Mouse (Mus musculus) hindbrain, postnatal 0 days (tissue): Measurements from ENCODE around the gene Btbd8. TPM values are rescaled to one million over a fixed set of nuclear protein-coding genes. Genes with fewer than 3 reads are reported as not detected.
A peak's percentile ranks its signal among the peaks of the same experiment; 100 is the strongest.

Experiments
- ATAC-seq: fragments of 200-750 bp; cut with Nextera tagmentation; 2 replicates; pipeline ENCODE4 v1.8.0; 2017; ENCODE audit warnings: mild to moderate bottlenecking, moderate TSS enrichment, moderate library complexity
- DNase-seq: peaks from one replicate; pipeline ENCODE4 v3.0.0-alpha.2; 2015; ENCODE audit warnings: low spot score
- H3K27ac ChIP-seq: fragments of 300-500 bp; sonication (generic); 2 replicates; pipeline ENCODE4 v1.5.1; 2014; ENCODE audit warnings: mild to moderate bottlenecking
- H3K27me3 ChIP-seq: fragments of 300-500 bp; sonication (generic); 2 replicates; pipeline ENCODE4 v1.6.1; 2014; ENCODE audit warnings: low read length, mixed read lengths; ENCODE audit not compliant: insufficient read depth
- H3K36me3 ChIP-seq: fragments of 300-500 bp; sonication (generic); 2 replicates; pipeline ENCODE4 v1.6.1; 2014; ENCODE audit warnings: low read length, mixed read lengths; ENCODE audit not compliant: insufficient read depth
- H3K4me1 ChIP-seq: fragments of 300-500 bp; sonication (generic); 2 replicates; pipeline ENCODE4 v1.6.1; 2014; ENCODE audit warnings: antibody characterized with exemption, low read length, mixed read lengths; ENCODE audit not compliant: insufficient read depth
- H3K4me2 ChIP-seq: fragments of 300-500 bp; sonication (generic); 2 replicates; pipeline ENCODE4 v1.6.1; 2014; ENCODE audit warnings: low read depth, mild to moderate bottlenecking, low read length, moderate library complexity, mixed read lengths
- H3K4me3 ChIP-seq: fragments of 300-500 bp; sonication (generic); 2 replicates; pipeline ENCODE4 v1.5.1; 2014; ENCODE audit warnings: low read length
- H3K9ac ChIP-seq: fragments of 300-500 bp; sonication (generic); replicated peaks from 2 replicates; pipeline ENCODE4 v1.6.1; 2014; ENCODE audit warnings: mild to moderate bottlenecking, low read length, moderate library complexity, mixed read lengths
- H3K9me3 ChIP-seq: fragments of 300-500 bp; sonication (generic); 2 replicates; pipeline ENCODE4 v1.6.1; 2016; ENCODE audit warnings: low read length, mixed read lengths
- CTCF ChIP-seq: IDR thresholded peaks from 2 replicates; pipeline ENCODE4 v1.5.1; 2016; ENCODE audit warnings: antibody characterized with exemption, control low read depth, low read depth
- WGBS: fragments of 180-500 bp; shearing (Covaris S2); extraction: QIAGEN DNeasy Blood & Tissue Kit; methylation state at CpG from one replicate; pipeline ENCODE4 v1.1.7; 2014; 5-methylcytosine and 5-hydroxymethylcytosine counted together
- polyA plus RNA-seq: library from polyadenylated mRNA; unstranded; fragments of >200 nt; fragmentation: Nextera tagmentation; extraction: Ambion mirVana; gene quantifications from 2 replicates; pipeline ENCODE4 v1.2.1, GENCODE M21; 2015
- total RNA-seq: library from RNA; depleted of rRNA; stranded (reverse); fragments of >200 nt; gene quantifications from 2 replicates; pipeline ENCODE4 v1.2.3, GENCODE M21; 2014

The Btbd8 gene
- total and polyA plus RNA-seq, 2 experiments from 2014 or later: 23.0 to 26.5 TPM

- Histone ChIP-seq H3K9me3 (no peaks in the 10 kb centered on the region), H3K4me1 (no peaks in the 10 kb centered on the region), H3K27ac (no peak overlapping the region), H3K9ac (no peak overlapping the region), H3K4me2 (no peak overlapping the region), H3K36me3 (peaks cover 10% of the 10 kb centered on the region), H3K4me3 (no peak overlapping the region), H3K27me3 (no peaks in the 10 kb centered on the region)
- 77% methylated on average over 10 of the region's 10 CpGs for WGBS
- no peak for TF ChIP-seq CTCF
- ATAC-seq (no peak), DNase-seq (no peak)
These were observed 33.0 kb downstream of the Btbd8 start for GRCm38 (mm10) chr5:107470600-107471329.

DNA sequence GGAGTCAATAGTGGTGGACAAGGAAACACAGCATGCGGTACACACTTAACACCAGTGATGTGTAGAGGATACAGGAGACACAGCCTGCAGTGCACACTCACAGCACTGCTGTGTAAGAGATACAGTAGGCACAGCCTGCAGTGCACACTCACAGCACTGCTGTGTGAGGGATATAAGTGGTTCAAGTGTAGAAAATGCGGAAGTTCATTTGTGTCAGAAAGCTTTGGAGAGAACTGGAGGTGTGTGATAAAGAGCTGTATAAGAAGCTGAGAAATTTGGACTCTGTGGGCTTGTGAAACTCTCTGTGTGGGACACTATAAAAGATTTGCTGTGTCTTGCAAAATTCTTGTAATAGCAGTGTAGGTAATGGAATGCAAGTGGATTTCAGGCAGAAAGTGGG is 42.4 kb downstream of the Btbd8 start:
- Histone ChIP-seq H3K27ac (no peak overlapping the region), H3K4me1 (no peaks in the 10 kb centered on the region), H3K9ac (no peak overlapping the region), H3K4me3 (no peak overlapping the region), H3K27me3 (no peaks in the 10 kb centered on the region), H3K36me3 (no peaks in the 10 kb centered on the region), H3K4me2 (no peak overlapping the region), H3K9me3 (no peaks in the 10 kb centered on the region)
- no peak for DNase-seq
- no peak for TF ChIP-seq CTCF
- no peak for ATAC-seq
- 88% methylated on average over 2 of the region's 2 CpGs for WGBS

DNA sequence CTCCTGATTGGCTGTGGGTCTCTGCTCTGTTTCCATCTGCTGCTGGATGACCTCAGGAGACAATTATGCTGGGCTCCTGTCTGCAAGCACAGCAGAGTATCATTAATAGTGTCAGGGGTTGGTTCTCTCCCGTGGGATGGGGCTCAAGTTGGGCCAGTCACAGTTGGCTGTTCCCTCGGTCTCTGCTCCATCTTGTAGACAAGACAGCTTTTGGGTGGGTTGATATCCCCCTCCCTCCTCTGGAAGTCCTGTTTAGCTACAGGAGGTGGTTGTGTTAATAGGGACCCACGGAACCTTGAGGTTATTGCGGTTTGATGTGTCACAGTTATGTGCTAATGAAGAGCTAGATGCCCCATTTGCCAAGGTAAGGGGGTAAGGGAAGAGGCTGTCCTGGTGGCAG is 51.2 kb downstream of the Btbd8 start:
- H3K9me3 ChIP-seq: no peaks in the 10 kb centered on the region
- no peak for TF ChIP-seq CTCF
- no peak overlapping the region for H3K4me3 ChIP-seq
- 71% methylated on average over 4 of the region's 4 CpGs for WGBS
- H3K27me3 ChIP-seq: no peaks in the 10 kb centered on the region
- H3K4me2 ChIP-seq: no peak overlapping the region
- no peaks in the 10 kb centered on the region for H3K36me3 ChIP-seq
- no peak overlapping the region for H3K27ac ChIP-seq
- H3K9ac ChIP-seq: no peak overlapping the region
- ATAC-seq (no peak), DNase-seq (no peak)
- H3K4me1 ChIP-seq: no peaks in the 10 kb centered on the region

DNA sequence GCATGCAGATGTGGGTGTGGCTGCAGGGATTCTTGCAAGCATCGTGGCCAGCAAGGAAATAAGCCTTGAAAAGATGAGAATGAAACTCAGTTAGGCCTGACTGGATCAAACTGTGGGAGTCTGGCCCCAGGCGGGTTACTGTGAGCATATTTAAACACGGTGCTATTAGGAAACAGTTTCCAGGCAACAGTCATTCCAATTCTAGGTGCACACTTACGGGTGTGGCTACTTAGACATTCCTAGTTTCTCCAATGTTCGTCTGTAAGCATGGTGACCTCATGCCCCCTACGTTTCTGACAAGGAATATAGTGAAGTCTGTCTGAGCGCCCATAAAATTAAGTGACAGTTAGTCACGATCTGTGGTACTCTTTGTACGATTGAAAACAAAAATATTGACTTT is 53.2 kb downstream of the Btbd8 start:
- no peaks in the 10 kb centered on the region for H3K4me1 ChIP-seq
- no peaks in the 10 kb centered on the region for H3K36me3 ChIP-seq
- DNase-seq (no peak), ATAC-seq (no peak)
- H3K9me3 ChIP-seq: no peaks in the 10 kb centered on the region
- H3K4me2 ChIP-seq: no peak overlapping the region
- no peak overlapping the region for H3K4me3 ChIP-seq
- TF ChIP-seq CTCF: no peak
- H3K9ac ChIP-seq: no peak overlapping the region
- H3K27ac ChIP-seq: no peak overlapping the region
- H3K27me3 ChIP-seq: no peaks in the 10 kb centered on the region
- WGBS: 72% methylated on average over 9 of the region's 9 CpGs

DNA sequence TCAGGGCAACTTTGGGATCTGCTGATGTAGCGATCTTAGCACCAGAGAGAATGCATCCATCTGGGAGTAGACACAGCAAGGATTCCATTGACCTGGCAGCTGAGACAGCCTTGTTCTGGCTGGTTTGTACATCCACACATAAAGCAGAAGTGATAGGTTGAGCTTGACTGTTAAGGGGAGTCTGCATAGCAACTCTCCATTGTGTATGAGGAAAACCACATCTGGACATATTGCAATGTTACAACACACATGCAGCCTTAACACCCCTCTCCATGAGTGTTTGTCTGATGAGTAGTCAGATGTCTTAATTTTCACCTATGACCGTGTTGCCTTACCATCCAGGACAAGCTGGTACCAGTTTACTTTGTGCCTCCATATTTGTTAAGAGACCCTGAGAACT is 54.7 kb downstream of the Btbd8 start:
- Histone ChIP-seq H3K9me3 (no peaks in the 10 kb centered on the region), H3K27ac (no peak overlapping the region)
- WGBS: 96% methylated on average over 2 of the region's 2 CpGs

GRCm38 (mm10) chr5:107494759-107495158 is 57.0 kb downstream of the Btbd8 start:
- TF ChIP-seq CTCF: peak; percentile 21; the same call in 1 of the 2 replicates
- Histone ChIP-seq H3K9me3 (no peaks in the 10 kb centered on the region), H3K4me1 (no peaks in the 10 kb centered on the region), H3K4me3 (no peak overlapping the region), H3K4me2 (no peak overlapping the region), H3K27ac (no peak overlapping the region), H3K36me3 (no peaks in the 10 kb centered on the region), H3K27me3 (no peaks in the 10 kb centered on the region), H3K9ac (no peak overlapping the region)
- no peak for ATAC-seq
- no peak for DNase-seq
- WGBS: 95% methylated on average over 5 of the region's 5 CpGs

More for the DNA sequence above, 54.7 kb downstream of the Btbd8 start:
- Histone ChIP-seq H3K4me2 (no peak overlapping the region), H3K4me1 (no peaks in the 10 kb centered on the region), H3K4me3 (no peak overlapping the region), H3K27me3 (no peaks in the 10 kb centered on the region), H3K36me3 (no peaks in the 10 kb centered on the region), H3K9ac (no peak overlapping the region)
- TF ChIP-seq CTCF: no peak
- no peak for ATAC-seq
- no peak for DNase-seq

DNA sequence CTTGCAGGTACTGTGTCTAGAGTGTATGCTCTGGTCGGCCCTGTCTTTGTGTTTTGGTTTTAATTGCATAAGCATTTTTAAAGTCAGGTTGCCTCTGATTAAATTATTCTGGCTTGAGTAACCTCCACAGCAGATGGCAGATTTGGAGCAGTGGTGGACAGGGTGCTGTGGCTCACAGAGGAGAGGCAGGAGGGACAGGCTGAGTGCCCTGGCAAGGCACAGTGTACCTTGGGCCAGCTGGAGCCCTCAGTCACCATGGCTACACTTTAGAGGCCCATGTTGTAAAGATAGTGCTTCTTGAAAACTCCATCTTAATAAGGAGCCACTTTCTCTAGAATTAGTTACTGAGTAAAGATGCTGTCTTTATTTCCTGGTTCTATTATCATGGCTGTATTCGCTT is 58.2 kb downstream of the Btbd8 start:
- Histone ChIP-seq H3K9me3 (no peaks in the 10 kb centered on the region), H3K27me3 (no peaks in the 10 kb centered on the region), H3K4me3 (no peak overlapping the region), H3K9ac (no peak overlapping the region), H3K36me3 (no peaks in the 10 kb centered on the region), H3K4me2 (no peak overlapping the region), H3K27ac (peak overlapping the region; percentile 4; the same call in 1 of the 2 replicates), H3K4me1 (no peaks in the 10 kb centered on the region; the same call in 1 of the 2 replicates)
- WGBS: 79% methylated on average over 2 of the region's 2 CpGs
- TF ChIP-seq CTCF: no peak
- ATAC-seq: peak; percentile 66
- DNase-seq: peak; percentile 28
